Mouse (Mus musculus) ovary, postnatal 14 days (tissue): ENCODE measurements around the gene Gstk1.

Experiments
- DNase-seq: peaks from one replicate; pipeline ENCODE4 v3.0.0; 2022; ENCODE audit warnings: low spot score

Gstk1 gene

GRCm38 (mm10) chr6:42270817-42271216 is 25.1 kb downstream of the Gstk1 start:
- no peak for DNase-seq

GRCm38 (mm10) chr6:42276151-42276550 is 30.4 kb downstream of the Gstk1 start:
- DNase-seq, result no peak

GRCm38 (mm10) chr6:42282865-42283528 is 37.3 kb downstream of the Gstk1 start:
- no peak for DNase-seq

GRCm38 (mm10) chr6:42286448-42286847 is 40.7 kb downstream of the Gstk1 start, which contains the start of gene Clcn1:
TSS of gene Clcn1 (plus strand) at chr6:42286685.
- no peak for DNase-seq

GRCm38 (mm10) chr6:42287562-42287961 is 41.8 kb downstream of the Gstk1 start:
- no peak for DNase-seq

GRCm38 (mm10) chr6:42293327-42293726 is 47.6 kb downstream of the Gstk1 start:
- DNase-seq, result no peak

GRCm38 (mm10) chr6:42295549-42296094 is 49.9 kb downstream of the Gstk1 start:
- no peak for DNase-seq

- no peak for DNase-seq
These were observed 53.6 kb downstream of the Gstk1 start for GRCm38 (mm10) chr6:42299362-42299761.
